Mouse (Mus musculus) ES-Bruce4 (cell line): ENCODE results near the gene Hs3st4. TPM values are rescaled to one million over a fixed set of nuclear protein-coding genes. Genes with fewer than 3 reads are reported as not detected.

ENCODE experiments used
- H3K27ac ChIP-seq: 2 replicates; pipeline ENCODE4 v1.5.1; 2012; ENCODE audit warnings: low read length, inconsistent platforms; ENCODE audit not compliant: insufficient read depth
- H3K27me3 ChIP-seq: 2 replicates; pipeline ENCODE4 v1.6.1; 2012; ENCODE audit warnings: mild to moderate bottlenecking, low read length, inconsistent platforms; ENCODE audit not compliant: control insufficient read depth, poor library complexity, insufficient read depth, severe bottlenecking
- H3K36me3 ChIP-seq: 2 replicates; pipeline ENCODE4 v1.6.1; 2012; ENCODE audit warnings: inconsistent platforms, mild to moderate bottlenecking, low read length, moderate library complexity; ENCODE audit not compliant: control insufficient read depth, poor library complexity, insufficient read depth, severe bottlenecking
- H3K4me1 ChIP-seq: one replicate; pipeline ENCODE4 v1.8.1; 2011; ENCODE audit warnings: low read length; ENCODE audit not compliant: control insufficient read depth, insufficient read depth
- H3K4me3 ChIP-seq: 2 replicates; pipeline ENCODE4 v1.5.1; 2011; ENCODE audit warnings: low read depth, mild to moderate bottlenecking, low read length
- H3K9ac ChIP-seq: 2 replicates; pipeline ENCODE4 v1.6.1; 2012; ENCODE audit warnings: low read depth, mild to moderate bottlenecking, inconsistent platforms; ENCODE audit not compliant: poor library complexity, severe bottlenecking
- H3K9me3 ChIP-seq: replicated peaks from 2 replicates; pipeline ENCODE4 v1.6.1; 2012; ENCODE audit warnings: mild to moderate bottlenecking, low read length, inconsistent platforms; ENCODE audit not compliant: control insufficient read depth, poor library complexity, insufficient read depth, severe bottlenecking
- CTCF ChIP-seq: IDR thresholded peaks from one replicate; pipeline ENCODE4 v1.8.1; 2011; ENCODE audit warnings: low read depth, low read length
- EP300 ChIP-seq: IDR thresholded peaks from 2 replicates; pipeline ENCODE4 v1.6.1; 2011; ENCODE audit warnings: low read depth, low read length; ENCODE audit not compliant: insufficient read depth
- POLR2A ChIP-seq: IDR thresholded peaks from one replicate; pipeline ENCODE4 v1.8.1; 2011; ENCODE audit warnings: low read length; ENCODE audit not compliant: insufficient read depth
- polyA plus RNA-seq: library from polyadenylated mRNA; stranded (reverse); fragments of >200 nt; gene quantifications from 2 replicates; pipeline ENCODE4 v1.2.4, GENCODE M21; 2011; ENCODE audit warnings: low read depth; ENCODE audit not compliant: missing spikeins, insufficient read depth, insufficient read length

Gene Hs3st4
- polyA plus RNA-seq, 1 experiment = not detected

GRCm38 (mm10) chr7:124171992-124172391, 189.3 kb downstream of the Hs3st4 start:
- Histone ChIP-seq H3K27me3 (no peaks in the 10 kb centered on the region), H3K4me1 (no peaks in the 10 kb centered on the region), H3K9ac (no peak overlapping the region), H3K27ac (no peak overlapping the region), H3K4me3 (no peak overlapping the region), H3K9me3 (no peaks in the 10 kb centered on the region), H3K36me3 (no peaks in the 10 kb centered on the region)
- no peak for TF ChIP-seq CTCF

GRCm38 (mm10) chr7:124180926-124181325, 198.3 kb downstream of the Hs3st4 start:
- H3K4me1 ChIP-seq = no peaks in the 10 kb centered on the region
- H3K36me3 ChIP-seq = no peaks in the 10 kb centered on the region
- TF ChIP-seq POLR2A (no peak), EP300 (no peak), CTCF (no peak)
- H3K9me3 ChIP-seq = no peaks in the 10 kb centered on the region
- H3K27ac ChIP-seq = no peak overlapping the region
- no peak overlapping the region for H3K4me3 ChIP-seq
- H3K27me3 ChIP-seq = no peaks in the 10 kb centered on the region
- H3K9ac ChIP-seq = no peak overlapping the region

- no peak overlapping the region for H3K4me3 ChIP-seq
- H3K4me1 ChIP-seq = no peaks in the 10 kb centered on the region
- H3K9me3 ChIP-seq = no peaks in the 10 kb centered on the region
- no peak for TF ChIP-seq CTCF
- no peak for TF ChIP-seq POLR2A
- no peak for TF ChIP-seq EP300
- H3K9ac ChIP-seq = no peak overlapping the region
- H3K36me3 ChIP-seq = no peaks in the 10 kb centered on the region
- no peak overlapping the region for H3K27ac ChIP-seq
- no peaks in the 10 kb centered on the region for H3K27me3 ChIP-seq
Observed at GRCm38 (mm10) chr7:124184693-124185092, 202.0 kb downstream of the Hs3st4 start.

GRCm38 (mm10) chr7:124198811-124199570, 216.3 kb downstream of the Hs3st4 start:
- Histone ChIP-seq H3K9ac (no peak overlapping the region), H3K27ac (no peak overlapping the region), H3K9me3 (no peaks in the 10 kb centered on the region), H3K36me3 (no peaks in the 10 kb centered on the region), H3K4me1 (no peaks in the 10 kb centered on the region), H3K4me3 (no peak overlapping the region), H3K27me3 (no peaks in the 10 kb centered on the region)
- no peak for TF ChIP-seq CTCF
- no peak for TF ChIP-seq EP300
- no peak for TF ChIP-seq POLR2A

GRCm38 (mm10) chr7:124216921-124217320, 234.3 kb downstream of the Hs3st4 start:
- H3K9ac ChIP-seq = no peak overlapping the region
- H3K27ac ChIP-seq = no peak overlapping the region
- H3K4me1 ChIP-seq = no peaks in the 10 kb centered on the region
- no peak overlapping the region for H3K4me3 ChIP-seq
- no peaks in the 10 kb centered on the region for H3K27me3 ChIP-seq
- TF ChIP-seq EP300 = no peak
- TF ChIP-seq POLR2A = no peak
- TF ChIP-seq CTCF = no peak
- H3K9me3 ChIP-seq = no peaks in the 10 kb centered on the region; the same call in 1 of the 2 replicates
- H3K36me3 ChIP-seq = no peaks in the 10 kb centered on the region

GRCm38 (mm10) chr7:124220556-124220955, 237.9 kb downstream of the Hs3st4 start:
- no peak overlapping the region for H3K27ac ChIP-seq
- H3K4me1 ChIP-seq = no peaks in the 10 kb centered on the region
- no peaks in the 10 kb centered on the region for H3K36me3 ChIP-seq
- H3K27me3 ChIP-seq = no peaks in the 10 kb centered on the region
- TF ChIP-seq POLR2A (no peak), EP300 (no peak), CTCF (no peak)
- no peak overlapping the region for H3K9ac ChIP-seq
- H3K4me3 ChIP-seq = no peak overlapping the region
- H3K9me3 ChIP-seq = no peaks in the 10 kb centered on the region; the same call in 1 of the 2 replicates
